ENCODE assay signal across 10 mouse cellular contexts in genomic region chr6:113195596-113195992, GRCm38 (mm10). TPM values are rescaled to one million over a fixed set of nuclear protein-coding genes. Genes with fewer than 3 reads are reported as not detected.
DNase-seq lines count a peak whose midpoint lies in the region; ATAC-seq and TF ChIP-seq lines count a peak whose summit lies in the region.
"Had no signal": no experiment of that assay in that cellular context is flagged by ENCODE, and none has a peak within 500 bp of the region (broad histone marks: within the 10 kb centered on the region; RNA-seq: fewer than 3 reads in every experiment).

No protein-coding gene starts in this region.

- peak overlapping the region; percentile 62; the same call in 1 of the 2 replicates for H3K4me2 ChIP-seq in heart, postnatal 0 days (ENCODE audit: low read depth, low read length)
- H3K4me2 ChIP-seq in midbrain, embryonic 15.5 days = peak overlapping the region; percentile 79

- H3K4me3 ChIP-seq in heart, postnatal 0 days (ENCODE audit: low read depth, low read length) = peak overlapping the region; percentile 50; the same call in 1 of the 2 replicates
- peak overlapping the region; percentile 65 for H3K4me3 ChIP-seq in brown adipose tissue, adult 24 weeks (ENCODE audit: insufficient read depth, low read depth, low read length)
- H3K4me3 ChIP-seq in hindbrain, embryonic 10.5 days = peak overlapping the region; percentile 79
- H3K4me3 ChIP-seq in midbrain, embryonic 15.5 days = peak overlapping the region; percentile 89
- H3K4me3 ChIP-seq: myocyte had no signal

- no peak for DNase-seq in heart, postnatal 0 days (ENCODE audit: low spot score)
- no peak for DNase-seq in heart, postnatal 10 days
- DNase-seq in hindbrain, embryonic 10.5 days (ENCODE audit: low spot score) = no peak
- DNase-seq in retina, embryonic 14.5 days (ENCODE audit: low spot score) = no peak
- no peak for DNase-seq in layer of hippocampus, adult 8-10 months (ENCODE audit: low spot score in 2 of 2)

- H3K9ac ChIP-seq in heart, postnatal 0 days (replicated peaks; ENCODE audit: low read depth, low read length) = no peak overlapping the region
- H3K9ac ChIP-seq in midbrain, embryonic 15.5 days = peak overlapping the region; percentile 89

- intact Hi-C loops in heart, postnatal 10 days (cut with DNase I) = no loop called here

- no peak for TF ChIP-seq EP300 in heart, postnatal 0 days (IDR thresholded peaks at IDR 0.05; ENCODE audit: low read depth)

- 14% methylated on average over 9 of the region's 9 CpGs for WGBS in heart, postnatal 0 days
- WGBS in hindbrain, embryonic 10.5 days = 10% methylated on average over 9 of the region's 9 CpGs
- WGBS in midbrain, embryonic 15.5 days = 6% methylated on average over 9 of the region's 9 CpGs

- no peak for TF ChIP-seq CTCF in heart, postnatal 0 days (IDR thresholded peaks at IDR 0.05; ENCODE audit: low read depth)

- ATAC-seq in heart, postnatal 0 days (ENCODE audit: insufficient read depth, low read depth) = no peak
- ATAC-seq in midbrain, embryonic 15.5 days (replicated peaks) = peak; percentile 41
- no peak for ATAC-seq in activated CD4-positive, CD25-positive, alpha-beta regulatory T cell, adult 4 months

- H3K27me3 ChIP-seq in heart, postnatal 0 days (ENCODE audit: control insufficient read depth, insufficient read depth, low read length) = peaks cover 48% of the 10 kb centered on the region
- H3K27me3 ChIP-seq in hindbrain, embryonic 10.5 days (ENCODE audit: insufficient read depth, poor library complexity, severe bottlenecking) = peaks cover 45% of the 10 kb centered on the region
- no peaks in the 10 kb centered on the region for H3K27me3 ChIP-seq in midbrain, embryonic 15.5 days (replicated peaks)

- H3K36me3 ChIP-seq in heart, postnatal 0 days (replicated peaks; ENCODE audit: control insufficient read depth, insufficient read depth, low read length) = no peaks in the 10 kb centered on the region
- no peaks in the 10 kb centered on the region for H3K36me3 ChIP-seq in hindbrain, embryonic 10.5 days
- H3K36me3 ChIP-seq in midbrain, embryonic 15.5 days (replicated peaks) = no peaks in the 10 kb centered on the region

- H3K27ac ChIP-seq in heart, postnatal 0 days (ENCODE audit: low read depth) = no peak overlapping the region
- H3K27ac ChIP-seq in brown adipose tissue, adult 24 weeks (replicated peaks; ENCODE audit: low read depth, low read length) = no peak overlapping the region
- peak overlapping the region; percentile 94 for H3K27ac ChIP-seq in hindbrain, embryonic 10.5 days
- peak overlapping the region; percentile 85 for H3K27ac ChIP-seq in midbrain, embryonic 15.5 days

- H3K4me1 ChIP-seq in heart, postnatal 0 days (ENCODE audit: control insufficient read depth, insufficient read depth) = peaks cover 7% of the 10 kb centered on the region; the same call in 1 of the 2 replicates
- peaks cover 4% of the 10 kb centered on the region for H3K4me1 ChIP-seq in brown adipose tissue, adult 24 weeks (ENCODE audit: control insufficient read depth, insufficient read depth, insufficient read length, low read length)
- H3K4me1 ChIP-seq in hindbrain, embryonic 10.5 days (replicated peaks) = peaks cover 33% of the 10 kb centered on the region
- H3K4me1 ChIP-seq in midbrain, embryonic 15.5 days = peaks cover 36% of the 10 kb centered on the region

- H3K9me3 ChIP-seq in heart, postnatal 0 days (replicated peaks; ENCODE audit: control insufficient read depth, low read length) = no peaks in the 10 kb centered on the region
- no peaks in the 10 kb centered on the region for H3K9me3 ChIP-seq in hindbrain, embryonic 10.5 days
- H3K9me3 ChIP-seq in midbrain, embryonic 15.5 days = no peaks in the 10 kb centered on the region

RNA-seq across cellular contexts. Expression of gene Lhfpl4, which starts 0.4 kb away (rescaled TPM):
- 0.38 TPM in 1 of 2 replicates, not detected in the other for total RNA-seq in heart, postnatal 0 days (2014; rRNA removed; ENCODE audit: low replicate concordance)
- polyA plus RNA-seq in heart, postnatal 0 days (2015; fragmentation: Nextera tagmentation; extraction: Ambion mirVana) = 0.22 and 0.25 TPM in 2 replicates
- total RNA-seq in heart, postnatal 10 days (2021) = under 1 TPM; 0.41 to 0.47 TPM
- 0.87 and 1.3 TPM in 2 replicates for polyA plus RNA-seq in brown adipose tissue, adult 24 weeks (2012; ENCODE audit: insufficient read depth, insufficient read length, missing spikeins)
- 12.1 and 20.8 TPM in 2 replicates for polyA plus RNA-seq in hindbrain, embryonic 10.5 days (2016; fragmentation: Nextera tagmentation; extraction: Ambion mirVana)
- 75.6 and 80.7 TPM in 2 replicates for polyA plus RNA-seq in midbrain, embryonic 15.5 days (2015; fragmentation: Nextera tagmentation; extraction: Ambion mirVana)
- 10 to 100 TPM; 71.7 to 80.9 (median 76.9) TPM for total RNA-seq in layer of hippocampus, adult 8-10 months (2022)
- polyA plus RNA-seq in activated CD4-positive, CD25-positive, alpha-beta regulatory T cell, adult 4 months (2017; shearing (Covaris generic)) = 1 to 10 TPM in 1 of 2 experiments, not detected in 1; 1.2 TPM
- total RNA-seq: hematopoietic stem cell, adult 5-6 weeks had no signal

RNA-seq across cellular contexts. Expression of gene Mtmr14, which starts 42.0 kb away (rescaled TPM):
- 26.9 and 49.5 TPM in 2 replicates for total RNA-seq in heart, postnatal 0 days (2014; rRNA removed; ENCODE audit: low replicate concordance)
- polyA plus RNA-seq in heart, postnatal 0 days (2015; fragmentation: Nextera tagmentation; extraction: Ambion mirVana) = 14.3 and 17.5 TPM in 2 replicates
- 10 to 100 TPM; 15.5 to 16.1 TPM for total RNA-seq in heart, postnatal 10 days (2021)
- 26.3 and 37.1 TPM in 2 replicates for polyA plus RNA-seq in brown adipose tissue, adult 24 weeks (2012; ENCODE audit: insufficient read depth, insufficient read length, missing spikeins)
- polyA plus RNA-seq in hindbrain, embryonic 10.5 days (2016; fragmentation: Nextera tagmentation; extraction: Ambion mirVana) = 45.7 and 52.3 TPM in 2 replicates
- 40.1 and 40.4 TPM in 2 replicates for polyA plus RNA-seq in midbrain, embryonic 15.5 days (2015; fragmentation: Nextera tagmentation; extraction: Ambion mirVana)
- 10 to 100 TPM; 15.5 to 19.9 (median 17.7) TPM for total RNA-seq in layer of hippocampus, adult 8-10 months (2022)
- 10 to 100 TPM; 15.1 to 16.7 TPM for polyA plus RNA-seq in activated CD4-positive, CD25-positive, alpha-beta regulatory T cell, adult 4 months (2017; shearing (Covaris generic))

Comparison
In these comparisons a context has a peak if more than half of its experiments do, and no peak if none do; other contexts are left out.
1. H3K27ac ChIP-seq: peak in hindbrain, embryonic 10.5 days (single experiment) and midbrain, embryonic 15.5 days (single experiment); none in heart, postnatal 0 days (single experiment) and brown adipose tissue, adult 24 weeks (single experiment).
2. Peak in every context shown above with its lines, with median percentiles within 50 percentile points of each other: H3K4me3 ChIP-seq.